Mouse (Mus musculus) ES-Bruce4 (cell line): ENCODE measurements around the gene Tmem88.

Experiments
- CTCF ChIP-seq: IDR thresholded peaks from one replicate; pipeline ENCODE4 v1.8.1; 2011; ENCODE audit warnings: low read depth, low read length
- POLR2A ChIP-seq: IDR thresholded peaks from one replicate; pipeline ENCODE4 v1.8.1; 2011; ENCODE audit warnings: low read length; ENCODE audit not compliant: insufficient read depth

DNA sequence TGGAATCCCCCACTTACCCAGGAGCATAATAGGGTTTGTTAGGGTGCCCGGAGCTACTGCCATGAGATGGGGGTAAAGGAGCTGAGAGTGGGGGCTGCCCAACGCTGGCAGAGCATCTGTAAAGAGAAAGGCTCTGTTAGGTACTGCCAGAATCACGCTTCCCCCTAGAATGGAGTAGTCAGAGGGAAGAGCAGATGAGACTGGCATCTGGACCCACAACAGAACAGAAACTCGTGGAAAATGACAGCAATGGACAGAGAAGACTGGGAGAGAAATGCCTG lies 9.6 kb upstream of the Tmem88 start:
- TF ChIP-seq CTCF (no peak), POLR2A (no peak)
